Mouse (Mus musculus) kidney, adult 2 months (tissue): ENCODE measurements around the gene Gm20708.
A peak's percentile ranks its signal among the peaks of the same experiment; 100 is the strongest.

Experiments
- CTCF ChIP-seq: fragments of 200-500 bp; conservative IDR thresholded peaks from 2 replicates; pipeline ENCODE4 v1.5.1; 2011; ENCODE audit warnings: low read depth, mild to moderate bottlenecking, control low read depth, low read length, moderate library complexity, mixed read lengths; ENCODE audit not compliant: insufficient read depth, insufficient read length
- POLR2A ChIP-seq: fragments of 200-500 bp; IDR thresholded peaks from one replicate; pipeline ENCODE4 v1.6.1; 2011; ENCODE audit warnings: low read depth, low read length, control low read depth

DNA sequence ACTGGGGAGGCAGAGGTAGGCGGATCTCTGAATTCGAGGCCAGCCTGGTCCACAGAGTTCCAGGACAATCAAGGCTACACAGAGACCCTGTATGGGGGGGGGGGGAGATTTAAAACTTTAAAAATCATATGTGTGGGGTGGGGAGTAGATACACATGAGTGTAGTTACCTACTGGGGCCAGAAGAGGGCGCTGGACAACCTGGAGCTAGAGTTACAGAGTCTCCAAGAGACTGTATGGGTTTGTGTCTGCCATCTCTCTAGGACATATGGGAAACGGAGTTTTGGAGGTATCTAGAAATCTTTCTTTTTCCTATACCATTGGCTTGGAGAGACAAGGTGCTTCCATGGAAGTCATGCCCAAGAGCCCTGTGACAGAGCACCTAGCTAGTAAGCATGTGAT, 65.0 kb downstream of the Gm20708 start:
- TF ChIP-seq POLR2A = no peak
- TF ChIP-seq CTCF = peak; percentile 42
